Mouse (Mus musculus) MEL (cell line): ENCODE measurements around the gene Cd248.

Experiments
- CTCF ChIP-seq, 3 experiments: IDR thresholded peaks in 2 of 3; conservative IDR thresholded peaks in 1 of 3; 2 replicates each; pipeline ENCODE4 v1.5.1; 2011 to 2012; ENCODE audit warnings: low read length in 3 of 3, low read depth in 2 of 3, mild to moderate bottlenecking in 2 of 3, improper control_type of control experiment in 1 of 3, inconsistent platforms in 1 of 3, mixed read lengths in 1 of 3, moderate library complexity in 1 of 3; ENCODE audit not compliant: control insufficient read depth in 1 of 3, insufficient read depth in 1 of 3, poor library complexity in 1 of 3, severe bottlenecking in 1 of 3
- EP300 ChIP-seq, 2 experiments: IDR thresholded peaks; 2 replicates each; pipeline ENCODE4 v1.6.1; 2011; ENCODE audit warnings: improper control_type of control experiment in 2 of 2, low read length in 2 of 2, low read depth in 1 of 2, mild to moderate bottlenecking in 1 of 2
- MXI1 ChIP-seq: IDR thresholded peaks from 2 replicates; pipeline ENCODE4 v1.6.1; 2011; ENCODE audit warnings: mild to moderate bottlenecking, low read depth, low read length, improper control_type of control experiment
- MYC ChIP-seq: IDR thresholded peaks from 2 replicates; pipeline ENCODE4 v1.6.1; 2011; ENCODE audit warnings: low read depth, mild to moderate bottlenecking, low read length, improper control_type of control experiment, moderate library complexity
- NELFE ChIP-seq: IDR thresholded peaks from 2 replicates; pipeline ENCODE4 v1.6.1; 2011; ENCODE audit warnings: low read depth, low read length, improper control_type of control experiment
- NRF1 ChIP-seq: IDR thresholded peaks from 2 replicates; pipeline ENCODE4 v1.6.1; 2014; ENCODE audit warnings: low read depth, mild to moderate bottlenecking, inconsistent platforms, low read length, improper control_type of control experiment, moderate library complexity; ENCODE audit not compliant: poor library complexity, insufficient read depth, severe bottlenecking
- POLR2A ChIP-seq, 2 experiments: IDR thresholded peaks; 2 replicates each; pipeline ENCODE4 v1.6.1; 2011 to 2012; ENCODE audit warnings: low read length in 2 of 2, mild to moderate bottlenecking in 2 of 2, control low read depth in 1 of 2, improper control_type of control experiment in 1 of 2, low read depth in 1 of 2, moderate library complexity in 1 of 2; ENCODE audit not compliant: control insufficient read depth in 1 of 2, insufficient read depth in 1 of 2, poor library complexity in 1 of 2
- POLR2AphosphoS2 ChIP-seq: IDR thresholded peaks from 2 replicates; pipeline ENCODE4 v1.6.1; 2011; ENCODE audit warnings: low read length, improper control_type of control experiment

DNA sequence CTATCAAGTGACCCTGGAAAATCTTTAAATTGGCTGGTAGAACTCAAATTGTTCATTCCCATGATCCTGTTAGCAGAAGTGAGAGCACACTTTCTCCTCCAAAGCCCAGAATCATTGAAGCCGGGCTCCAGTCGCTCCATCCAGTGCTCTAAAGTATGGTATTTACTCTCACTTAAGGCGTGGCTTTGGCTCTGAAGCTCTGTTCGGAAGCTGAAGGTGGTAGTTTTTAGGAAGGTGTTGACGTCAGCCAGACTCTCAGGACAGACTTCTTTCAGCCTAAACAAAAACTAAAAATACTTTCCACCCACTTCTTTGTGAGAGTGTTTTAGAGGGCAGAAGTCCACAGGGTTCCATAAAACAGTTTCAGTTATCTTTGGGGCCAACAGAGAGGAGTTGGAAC, 5.6 kb downstream of the Cd248 start:
- TF ChIP-seq POLR2AphosphoS2 = no peak
- TF ChIP-seq POLR2A (IDR thresholded peaks at IDR 0.05; ENCODE audit: control insufficient read depth in 1 of 2, insufficient read depth in 1 of 2, low read depth in 1 of 2, low read length in 2 of 2, poor library complexity in 1 of 2) = no peak
- TF ChIP-seq NELFE = no peak
- TF ChIP-seq CTCF (IDR thresholded peaks at IDR 0.05 in 2 of 3, conservative IDR thresholded peaks at IDR 0.05 in 1 of 3; ENCODE audit: control insufficient read depth in 1 of 3, insufficient read depth in 1 of 3, low read depth in 2 of 3, low read length in 3 of 3, poor library complexity in 1 of 3, severe bottlenecking in 1 of 3) = no peak
- no peak for TF ChIP-seq NRF1
- TF ChIP-seq MYC = no peak
- TF ChIP-seq EP300 (IDR thresholded peaks at IDR 0.05; ENCODE audit: low read depth in 1 of 2, low read length in 2 of 2) = no peak
- TF ChIP-seq MXI1 = no peak
